Mouse (Mus musculus) frontal cortex, postnatal 25 days (tissue): ENCODE results near the gene Eif4g3.

Experiments
- DNase-seq, 2 experiments: peaks; one replicate each; pipeline ENCODE4 v3.0.0; 2022; ENCODE audit warnings: low spot score in 2 of 2

Eif4g3 gene

DNA sequence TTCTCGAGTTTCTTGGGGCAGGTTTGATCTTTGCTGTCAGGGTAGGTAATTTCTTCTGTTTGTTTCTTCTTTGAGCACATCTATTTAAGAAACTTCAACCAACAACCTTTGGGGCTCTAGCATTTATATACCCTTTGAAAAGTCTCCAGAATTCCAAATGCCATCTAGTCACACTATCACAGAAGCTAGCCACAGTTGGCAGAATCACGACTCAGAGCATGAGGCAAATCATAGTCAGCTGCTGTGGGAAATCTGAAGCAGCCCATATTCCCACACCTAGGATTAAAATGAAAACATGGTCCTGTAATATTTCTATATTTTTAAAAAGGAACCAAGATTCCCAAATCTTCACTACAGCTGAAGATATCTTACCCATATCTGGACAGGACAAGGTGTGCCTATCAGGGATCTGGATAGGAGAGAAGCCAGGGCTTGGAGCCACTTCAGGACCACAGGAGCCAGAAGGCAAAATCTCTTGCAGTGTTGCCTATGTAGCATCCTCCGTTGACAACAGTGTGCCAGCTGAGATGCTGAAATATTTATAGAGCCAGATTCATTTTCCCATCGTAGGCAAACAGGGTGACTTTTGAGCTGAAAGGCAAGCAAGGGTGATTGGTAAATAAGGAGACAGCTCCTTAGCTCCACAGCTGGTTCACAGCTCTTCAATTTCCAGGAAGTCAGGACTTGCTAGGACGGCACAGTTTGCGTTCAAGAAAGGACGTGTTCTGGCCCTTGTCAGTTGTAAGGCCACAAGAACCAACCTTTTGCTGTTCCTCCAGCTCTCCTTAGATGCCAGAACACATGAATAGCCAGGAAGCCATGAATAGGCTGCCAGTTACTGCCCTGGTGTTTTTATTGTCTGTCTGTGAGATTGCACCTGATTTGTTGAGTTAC is 70.8 kb downstream of the Eif4g3 start:
- DNase-seq, result no peak

DNA sequence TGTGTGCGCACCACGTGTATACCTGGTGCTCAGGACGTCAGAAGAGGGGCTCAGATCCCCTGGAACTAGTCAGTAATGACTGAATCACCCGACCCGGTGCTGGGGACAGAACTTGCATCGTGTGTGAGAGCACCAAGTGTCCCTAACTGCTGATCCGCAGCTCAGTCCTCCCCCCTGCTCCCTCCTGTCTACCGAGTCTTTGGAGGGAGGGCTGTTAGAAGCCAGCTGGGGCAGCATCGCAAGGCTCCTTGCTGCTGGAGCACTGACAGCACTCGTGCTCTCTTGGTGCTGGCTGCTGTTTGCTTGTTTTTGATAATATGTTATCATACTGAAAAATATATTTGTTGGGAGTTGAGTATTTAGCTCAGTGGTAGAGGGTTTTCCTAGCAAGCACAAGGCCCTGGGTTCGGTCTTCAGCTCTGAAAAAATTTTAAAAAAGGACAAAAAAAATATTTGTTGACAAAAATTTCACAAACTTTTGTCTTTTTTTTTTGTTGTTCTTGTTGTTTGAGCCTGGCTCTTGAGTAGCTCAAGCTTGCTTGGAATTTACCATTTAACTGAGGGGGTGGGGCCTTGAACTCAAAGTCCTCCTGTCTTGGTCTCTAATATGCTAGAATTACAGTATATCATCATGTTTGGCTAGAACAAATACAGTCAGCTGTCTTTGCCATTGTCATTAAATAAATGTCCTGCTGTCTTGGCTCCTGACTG is 72.2 kb downstream of the Eif4g3 start:
- DNase-seq, result no peak

GRCm38 (mm10) chr4:138065593-138066169 is 72.9 kb downstream of the Eif4g3 start:
- DNase-seq, result no peak

- no peak for DNase-seq
Measured at GRCm38 (mm10) chr4:138066421-138066820, 73.6 kb downstream of the Eif4g3 start.

GRCm38 (mm10) chr4:138067858-138068257 is 75.0 kb downstream of the Eif4g3 start:
- DNase-seq, result no peak

DNA sequence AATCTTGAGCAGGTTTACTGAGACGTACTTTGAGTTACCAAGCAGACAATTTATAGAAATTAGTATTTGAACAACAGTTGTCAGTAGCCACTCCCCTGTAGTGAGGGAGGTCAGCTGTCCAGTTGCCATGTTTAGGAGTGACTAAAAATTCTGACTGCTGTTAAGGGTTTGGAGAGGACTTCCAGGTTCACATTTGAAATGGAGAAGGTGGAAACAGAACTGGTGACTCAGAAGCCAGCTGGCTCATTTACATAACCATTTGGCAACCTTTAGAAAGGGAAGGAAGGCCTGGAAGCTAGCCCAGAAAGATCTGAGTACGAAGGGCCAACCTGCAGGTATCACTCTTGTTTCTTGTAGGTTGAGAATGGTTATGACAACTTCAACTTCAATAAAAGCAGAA is 75.8 kb downstream of the Eif4g3 start:
- DNase-seq, result peak in 1 of 2 experiments; percentile 34

- no peak for DNase-seq
Measured at GRCm38 (mm10) chr4:138069371-138069770, 76.5 kb downstream of the Eif4g3 start.

- no peak for DNase-seq
Measured at GRCm38 (mm10) chr4:138071497-138071896, 78.7 kb downstream of the Eif4g3 start.

- no peak for DNase-seq
Measured at GRCm38 (mm10) chr4:138073086-138073485, 80.3 kb downstream of the Eif4g3 start.

- no peak for DNase-seq
Measured at GRCm38 (mm10) chr4:138073531-138073930, 80.7 kb downstream of the Eif4g3 start.

GRCm38 (mm10) chr4:138074896-138075584 is 82.2 kb downstream of the Eif4g3 start:
- DNase-seq, result no peak

GRCm38 (mm10) chr4:138077663-138078295 is 85.0 kb downstream of the Eif4g3 start:
- DNase-seq, result no peak

- DNase-seq, result no peak
Measured at GRCm38 (mm10) chr4:138079234-138079633, 86.4 kb downstream of the Eif4g3 start.

GRCm38 (mm10) chr4:138082466-138082865 is 89.6 kb downstream of the Eif4g3 start:
- DNase-seq, result no peak

- DNase-seq, result no peak
Measured at GRCm38 (mm10) chr4:138084103-138084502, 91.3 kb downstream of the Eif4g3 start.

DNA sequence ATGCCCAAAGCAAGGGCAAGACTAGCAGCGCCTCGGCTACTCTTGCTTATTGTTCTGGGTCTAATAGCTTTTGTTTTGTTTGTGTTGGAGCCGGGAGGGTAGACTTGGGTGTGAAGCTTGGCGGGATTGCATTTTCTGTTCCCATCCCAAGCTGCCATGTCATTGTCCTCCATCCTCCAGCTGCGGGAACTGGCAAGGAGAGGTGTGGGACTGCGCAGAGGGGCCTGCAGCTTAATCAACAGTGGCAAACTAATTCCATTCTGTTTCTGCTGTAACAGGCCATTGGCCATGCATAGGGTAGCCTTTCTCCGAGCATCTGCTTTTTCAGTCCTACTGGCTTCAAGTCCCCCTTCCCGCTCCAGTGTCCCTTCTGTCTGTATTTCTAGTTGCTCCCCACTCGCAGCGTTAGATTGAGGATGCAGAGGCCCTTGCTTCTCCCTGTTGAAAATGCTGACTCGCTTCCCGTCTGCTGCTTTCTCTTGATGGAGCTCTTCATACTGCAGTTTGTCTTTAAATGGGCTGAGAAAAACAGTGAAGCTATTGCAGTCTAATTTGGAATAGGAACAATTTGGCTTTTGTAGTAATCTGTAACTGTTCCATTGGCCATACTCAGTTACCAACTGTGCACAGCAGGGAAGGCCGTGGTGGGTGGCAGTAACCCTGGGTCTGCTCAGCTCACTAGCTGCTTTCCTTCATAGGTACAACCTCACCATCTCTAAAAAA is 92.2 kb downstream of the Eif4g3 start:
- no peak for DNase-seq

- DNase-seq, result no peak
Measured at GRCm38 (mm10) chr4:138086949-138087348, 94.1 kb downstream of the Eif4g3 start.

DNA sequence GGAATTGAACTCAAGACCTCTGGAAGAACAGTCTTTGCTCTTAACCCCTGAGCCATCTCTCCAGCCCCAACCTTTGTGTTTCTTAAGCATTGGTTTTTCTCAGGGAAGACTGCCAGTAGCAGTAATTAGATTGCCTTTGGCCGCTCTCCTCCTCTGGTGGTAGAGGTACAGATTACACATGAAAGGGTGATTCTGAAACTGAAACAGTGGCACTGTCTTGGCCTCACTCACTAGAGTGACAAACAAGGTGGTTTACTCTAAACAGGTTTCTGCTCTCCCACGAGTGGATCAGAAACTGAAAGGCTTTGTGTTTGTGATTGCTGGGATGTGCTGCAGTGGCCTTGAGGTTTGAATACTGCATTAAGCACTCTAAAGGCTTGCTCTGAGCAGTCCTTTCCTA is 96.7 kb downstream of the Eif4g3 start:
- no peak for DNase-seq

- DNase-seq, result no peak
Measured at GRCm38 (mm10) chr4:138091562-138092194, 98.9 kb downstream of the Eif4g3 start.

GRCm38 (mm10) chr4:138100456-138100855 is 107.6 kb downstream of the Eif4g3 start:
- no peak for DNase-seq
